Mouse (Mus musculus) bone marrow macrophage, adult 2 months (primary cell): ENCODE results near the gene Ensa.

ENCODE experiments used
- CTCF ChIP-seq: IDR thresholded peaks from 2 replicates; pipeline ENCODE4 v1.5.1; 2012; ENCODE audit warnings: low read depth, mild to moderate bottlenecking, low read length, moderate library complexity
- POLR2A ChIP-seq: IDR thresholded peaks from 2 replicates; pipeline ENCODE4 v1.6.1; 2012; ENCODE audit warnings: mild to moderate bottlenecking, low read depth, low read length, borderline replicate concordance

DNA sequence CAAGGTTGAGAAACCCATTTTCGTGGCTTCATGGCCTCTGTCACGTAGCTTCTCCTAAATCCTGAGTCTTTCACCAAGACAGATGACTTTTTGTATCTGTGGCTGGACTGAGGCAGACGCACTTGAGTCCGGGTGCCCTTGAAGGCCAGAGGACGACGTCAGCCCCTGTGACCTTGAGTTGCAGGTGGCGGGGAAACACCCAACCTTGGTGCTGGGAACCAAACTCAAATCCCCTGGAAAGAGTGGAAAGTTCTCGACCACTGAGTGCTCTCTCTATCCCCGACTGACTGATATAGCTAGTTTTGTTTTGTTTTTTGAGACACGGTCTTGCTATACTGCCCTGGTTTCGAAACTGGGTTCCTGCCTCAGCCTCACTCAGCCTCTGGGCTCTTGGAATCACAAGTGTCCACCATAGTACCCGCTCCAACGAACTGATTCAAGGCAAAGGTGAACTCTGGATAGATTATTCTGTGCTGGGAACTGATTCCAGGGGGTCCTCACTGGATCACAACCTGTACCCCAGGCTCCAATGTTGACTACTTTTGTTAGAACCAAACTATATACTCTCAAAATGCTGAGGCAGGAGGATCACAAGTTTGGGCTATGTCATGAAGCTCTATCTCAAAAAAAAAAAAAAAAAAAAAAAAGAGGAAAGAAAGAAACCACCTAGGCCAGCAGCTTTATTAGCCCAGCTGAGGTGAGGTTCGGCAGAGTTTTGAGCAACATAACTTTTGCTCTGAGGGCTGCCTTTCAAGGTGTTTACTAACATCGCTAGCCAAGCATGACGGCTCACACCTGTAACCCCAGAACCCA is 26.8 kb downstream of the Ensa start:
- TF ChIP-seq CTCF (no peak), POLR2A (no peak)
